Comparison of ENCODE assay signal across 9 mouse cellular contexts in genomic region chr2:164655858-164656257, GRCm38 (mm10). TPM values are rescaled to one million over a fixed set of nuclear protein-coding genes. Genes with fewer than 3 reads are reported as not detected.
DNase-seq lines count a peak whose midpoint lies in the region; TF ChIP-seq lines count a peak whose summit lies in the region.
"Had no signal": no experiment of that assay in that cellular context is flagged by ENCODE, and none has a peak within 500 bp of the region (broad histone marks: within the 10 kb centered on the region; RNA-seq: fewer than 3 reads in every experiment).

Gene Wfdc10 (plus strand): TSS chr2:164656046.

- intact Hi-C loops in gastrocnemius, adult 2 months (cut with DNase I), result no loop called here

- peak; percentile 75 for TF ChIP-seq CTCF in gastrocnemius, adult 2 months (IDR thresholded peaks at IDR 0.05)

- DNase-seq in gastrocnemius, adult 2 months, result peak; percentile 28
- DNase-seq in gastrocnemius, adult 8-10 months (ENCODE audit: low spot score in 2 of 2), result no peak
- DNase-seq in right cerebral cortex, postnatal 14 days, result peak; percentile 37
- no peak for DNase-seq in right cerebral cortex, adult 2 months (ENCODE audit: low spot score in 2 of 2)
- DNase-seq in cerebellum, postnatal 4 days (ENCODE audit: low spot score in 2 of 2), result peak; percentile 32 to 60
- peak; percentile 47 for DNase-seq in kidney, adult 9 months
- peak; percentile 66 for DNase-seq in mesoderm, embryonic 11.5 days (ENCODE audit: low read depth, low spot score)
- DNase-seq in thymus, postnatal 0 days (ENCODE audit: low spot score), result peak; percentile 37

- H3K27ac ChIP-seq in gastrocnemius, adult 2 months, result no peak within 1 kb of the TSS

- H3K4me3 ChIP-seq in gastrocnemius, adult 2 months, result no peak within 1 kb of the TSS

RNA-seq across cellular contexts. Expression of gene Wfdc10, which starts in this region (rescaled TPM):
- not detected for total RNA-seq in gastrocnemius, adult 2 months (2021)
- total RNA-seq in gastrocnemius, adult 8-10 months (2022), result not detected
- polyA plus RNA-seq in thymus, postnatal 0 days (2015; fragmentation: Nextera tagmentation; extraction: Ambion mirVana), result 0.42 TPM in 1 of 2 replicates, not detected in the other
- polyA plus RNA-seq: large intestine, adult 2 months had no signal

Comparison
In these comparisons a context has a peak if more than half of its experiments do, and no peak if none do; other contexts are left out.
1. DNase-seq: peak in right cerebral cortex, postnatal 14 days (single experiment), cerebellum, postnatal 4 days (2 of 2), kidney, adult 9 months (single experiment) and mesoderm, embryonic 11.5 days (single experiment); none in gastrocnemius, adult 8-10 months (0 of 2) and right cerebral cortex, adult 2 months (0 of 2).
2. Peak in DNase-seq in gastrocnemius, adult 2 months; RNA of the gene not detected or under 1 TPM.
3. Peak in DNase-seq in thymus, postnatal 0 days; RNA of the gene not detected or under 1 TPM.